Mouse (Mus musculus) gonadal fat pad, adult 2 months (tissue): ENCODE data around the gene Vsir. TPM values are rescaled to one million over a fixed set of nuclear protein-coding genes. Genes with fewer than 3 reads are reported as not detected.

ENCODE experiments used
- DNase-seq: peaks from one replicate; pipeline ENCODE4 v3.0.0-alpha.2; 2012; ENCODE audit warnings: low read depth
- polyA plus RNA-seq: library from polyadenylated mRNA; depleted of rRNA; stranded (reverse); fragments of >200 nt; gene quantifications from 2 replicates; pipeline ENCODE4 v1.2.3, GENCODE M21; 2012

The Vsir gene
- polyA plus RNA-seq, 1 experiment, result 89.7 TPM

DNA sequence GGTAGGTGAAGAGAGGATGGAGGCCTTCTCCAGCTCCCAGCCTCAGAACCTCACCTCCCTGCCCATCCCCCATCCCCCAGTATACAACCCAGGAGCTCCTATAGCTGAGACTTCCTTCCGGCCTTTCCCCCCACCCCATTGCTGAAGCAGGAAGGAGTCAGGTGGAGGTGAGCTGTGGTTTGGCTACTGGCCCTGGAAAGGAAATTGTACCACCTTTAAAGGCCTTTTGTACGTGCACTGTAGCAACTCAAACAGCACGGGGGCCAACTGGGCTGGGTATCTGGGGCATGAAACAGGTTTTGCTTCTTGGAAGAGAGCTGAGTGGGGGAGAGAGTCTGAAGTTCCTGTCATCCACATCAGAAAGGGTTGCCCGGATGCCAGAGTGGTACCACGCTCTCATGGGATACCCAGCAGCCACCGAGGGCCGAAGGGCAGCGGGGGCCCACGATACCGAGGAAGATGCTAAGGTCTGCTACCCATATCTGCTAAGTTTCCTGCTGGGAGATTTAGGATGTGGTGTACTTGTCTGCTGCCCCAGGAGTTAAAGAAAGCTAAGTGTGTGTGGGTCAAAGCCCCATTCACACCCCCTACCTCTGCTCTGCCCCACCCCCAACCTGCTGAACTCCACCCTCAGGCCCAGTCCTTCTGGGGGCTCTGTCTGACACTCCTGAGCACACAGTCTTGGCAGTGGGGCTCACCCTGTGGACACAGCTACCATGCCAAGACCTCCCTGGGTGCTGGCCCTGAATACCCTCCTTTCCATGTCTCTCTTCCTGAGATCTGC, 34.7 kb downstream of the Vsir start:
- DNase-seq, result no peak

DNA sequence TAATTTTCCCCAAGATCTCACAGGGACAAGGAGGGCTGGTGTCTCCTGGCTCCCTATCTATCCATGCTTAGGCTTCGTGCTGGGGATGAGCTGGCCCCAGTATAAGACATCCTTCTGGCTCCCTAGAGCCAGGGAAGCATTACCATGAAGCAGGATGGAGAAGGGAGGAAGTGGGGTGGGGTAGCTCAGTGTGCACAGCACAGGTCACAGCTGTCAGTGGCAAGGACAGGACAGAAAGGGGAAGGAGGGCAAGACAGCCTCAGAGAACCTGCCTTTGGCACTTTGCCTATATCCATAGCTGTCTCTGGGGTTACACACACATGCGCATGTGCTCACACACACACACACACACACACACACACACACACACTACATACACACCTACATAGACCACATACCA, 41.7 kb downstream of the Vsir start:
- no peak for DNase-seq

DNA sequence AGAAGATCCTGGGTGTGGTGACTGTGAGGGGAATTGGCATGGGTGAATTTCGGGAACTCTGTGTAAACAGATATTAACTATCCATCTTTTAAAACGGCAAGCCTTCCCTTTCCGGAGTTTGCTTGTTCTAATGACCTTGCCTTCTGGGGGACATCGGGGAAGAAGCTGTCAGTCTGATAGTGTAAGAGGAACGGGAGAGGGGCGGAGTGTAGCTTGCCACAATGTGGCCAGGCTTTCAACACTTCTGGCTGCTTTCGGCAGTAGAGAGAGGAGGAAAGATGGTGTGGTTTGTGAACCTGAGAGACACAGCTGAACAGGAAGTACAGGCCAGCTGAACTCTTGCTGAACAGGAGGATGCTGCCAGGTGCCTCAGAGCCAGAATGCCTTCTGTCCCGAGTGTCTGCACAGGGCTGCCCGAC, 42.8 kb downstream of the Vsir start:
- no peak for DNase-seq

DNA sequence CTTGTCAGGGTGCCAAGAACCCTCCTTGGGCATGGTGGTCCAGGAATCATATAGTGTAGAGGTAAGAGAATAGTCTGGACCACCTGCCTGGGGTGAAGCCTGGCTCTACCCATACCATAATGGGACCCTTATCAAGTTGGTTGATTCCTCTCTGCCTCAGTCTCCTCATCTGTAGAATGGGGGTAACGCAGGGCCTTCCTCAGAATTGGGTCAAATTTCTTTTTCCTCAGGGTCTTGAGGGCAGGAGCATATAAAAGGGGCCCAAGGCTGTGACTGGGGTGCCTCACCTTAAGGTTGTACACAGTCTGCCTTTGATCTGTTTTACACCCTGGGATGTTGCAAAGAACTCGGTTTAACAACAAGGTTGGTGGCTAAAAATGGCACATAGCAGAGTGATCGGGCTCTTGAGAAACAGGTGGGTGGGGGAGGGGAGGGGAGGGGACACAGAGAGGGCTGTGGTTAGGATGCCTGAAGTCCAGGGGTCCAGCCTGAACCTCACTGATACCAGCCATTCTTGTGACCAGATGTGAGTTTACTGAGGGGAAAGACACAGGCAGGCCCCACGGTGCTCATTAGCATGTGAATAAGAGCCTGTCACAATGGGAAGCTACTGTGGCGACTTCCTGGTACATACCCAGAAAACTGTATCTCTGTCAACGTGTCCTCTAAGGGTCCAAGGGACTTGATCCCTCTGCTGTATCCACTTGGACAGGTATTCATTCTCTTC, 43.7 kb downstream of the Vsir start:
- DNase-seq, result no peak

DNA sequence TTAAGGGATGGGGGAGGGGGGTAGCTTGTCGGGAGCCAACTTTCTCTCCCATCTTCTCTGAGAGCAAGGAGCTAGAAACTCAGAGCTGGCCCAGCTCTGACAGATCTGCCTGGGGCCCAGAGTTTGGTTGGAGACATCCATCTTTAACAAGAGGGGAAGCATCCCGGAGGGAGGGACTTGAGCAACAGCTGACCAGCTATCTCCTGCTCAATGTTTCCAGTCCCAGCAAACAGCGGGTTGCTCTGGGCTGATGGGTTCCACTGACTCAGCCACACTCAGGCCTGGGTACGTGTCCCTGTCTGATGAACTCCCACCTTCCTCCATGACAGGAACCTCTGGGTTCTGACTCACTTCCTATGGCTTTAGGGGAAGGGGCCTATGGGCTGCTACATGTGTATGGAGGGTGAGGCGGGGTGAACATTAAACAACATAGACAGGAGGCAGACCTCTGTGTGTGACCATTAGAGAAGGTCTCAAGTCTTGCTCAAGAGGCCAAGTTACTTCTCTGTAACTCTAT, 44.3 kb downstream of the Vsir start:
- no peak for DNase-seq

DNA sequence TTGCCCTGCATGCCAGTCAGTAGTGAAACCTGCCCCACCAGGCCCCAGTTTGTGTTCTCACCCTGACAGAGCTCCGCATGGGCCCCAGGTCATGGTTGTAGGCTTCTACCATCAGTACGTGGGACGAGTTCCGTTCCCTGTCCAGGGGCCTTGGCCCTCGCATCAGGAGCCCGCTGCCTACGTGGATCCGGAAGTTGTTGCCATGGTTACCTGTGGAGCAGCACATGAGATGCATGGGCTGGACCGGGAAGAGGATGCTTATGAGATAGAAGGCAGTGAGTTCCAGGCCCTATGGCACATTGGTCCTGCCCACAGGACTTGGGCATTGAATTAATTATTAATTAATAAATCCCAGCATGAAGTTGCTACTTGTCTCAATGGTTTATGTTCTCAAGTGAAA, 45.0 kb downstream of the Vsir start:
- DNase-seq, result no peak

DNA sequence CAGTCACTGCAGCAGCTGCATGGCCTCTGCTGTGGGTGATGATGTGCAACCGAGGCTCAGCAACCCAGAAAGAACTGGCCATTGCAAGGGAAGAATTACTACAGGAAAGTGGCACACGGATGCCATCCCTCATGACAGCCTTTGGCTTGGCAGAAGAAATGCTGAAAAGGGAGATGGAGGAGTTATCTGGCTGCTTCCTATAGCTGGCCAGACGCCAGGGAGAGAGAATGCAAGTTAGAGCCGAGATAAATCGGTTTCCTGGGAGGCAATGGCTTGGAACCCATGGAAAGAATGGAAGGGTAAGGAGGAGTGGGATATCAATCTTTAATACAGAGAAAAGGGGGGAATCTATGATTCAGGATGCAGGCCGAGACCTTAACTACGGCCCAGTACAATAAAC, 48.3 kb downstream of the Vsir start:
- no peak for DNase-seq

DNA sequence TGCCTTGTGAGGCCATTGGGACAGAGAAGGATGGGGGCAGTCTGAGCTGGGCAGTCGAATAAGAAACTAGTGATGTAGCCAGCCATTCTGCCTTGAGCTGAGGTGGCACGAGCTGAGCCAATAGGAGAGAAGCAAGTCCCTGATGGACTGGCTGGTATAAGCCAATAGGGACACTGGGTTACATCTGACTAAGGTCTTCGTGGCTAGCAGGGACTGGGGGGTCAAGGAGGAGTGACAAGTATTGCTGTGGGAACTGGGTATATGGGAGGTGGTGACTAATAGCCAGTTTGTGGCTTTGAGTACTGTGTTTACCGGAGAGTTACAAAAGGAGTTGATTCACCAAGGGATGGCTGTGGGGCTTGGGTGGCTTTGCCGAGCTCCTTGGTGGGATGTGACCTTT, 49.0 kb downstream of the Vsir start:
- DNase-seq, result no peak

DNA sequence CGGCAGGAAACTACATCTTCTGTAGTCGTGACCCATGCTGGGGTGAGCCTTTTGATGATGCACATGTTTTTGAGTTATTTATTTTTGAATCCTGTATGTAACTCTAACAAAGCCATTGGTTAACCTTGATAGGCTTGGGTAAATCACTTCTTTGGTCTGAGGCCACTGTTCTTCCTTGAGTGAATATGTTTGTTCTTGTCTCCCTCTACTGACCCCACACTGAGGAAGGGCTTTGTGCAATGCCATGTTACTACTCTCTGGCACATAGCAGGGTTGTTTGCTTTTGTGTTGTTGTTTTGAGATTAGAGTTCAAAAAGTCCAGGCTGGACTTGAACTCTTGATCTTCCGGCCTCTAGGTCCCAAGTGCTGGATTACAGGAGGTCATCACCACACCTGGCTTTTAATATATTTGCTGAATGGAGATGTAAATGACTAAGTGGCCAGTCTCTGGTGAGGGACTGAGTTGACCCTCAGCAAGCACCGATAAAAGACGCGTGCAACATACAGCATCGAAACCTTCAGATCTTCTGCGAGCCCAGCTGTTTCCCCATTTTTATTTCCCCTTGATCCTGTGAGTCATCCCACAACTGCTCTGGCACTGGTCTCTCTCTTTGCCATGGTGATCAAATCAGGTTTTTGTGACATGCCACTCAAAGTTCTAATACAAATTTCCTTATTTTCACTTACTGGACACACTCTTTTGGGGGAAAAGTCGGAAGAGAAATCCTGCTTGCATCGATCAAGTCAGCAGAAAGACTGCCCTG, 51.6 kb downstream of the Vsir start:
- no peak for DNase-seq

DNA sequence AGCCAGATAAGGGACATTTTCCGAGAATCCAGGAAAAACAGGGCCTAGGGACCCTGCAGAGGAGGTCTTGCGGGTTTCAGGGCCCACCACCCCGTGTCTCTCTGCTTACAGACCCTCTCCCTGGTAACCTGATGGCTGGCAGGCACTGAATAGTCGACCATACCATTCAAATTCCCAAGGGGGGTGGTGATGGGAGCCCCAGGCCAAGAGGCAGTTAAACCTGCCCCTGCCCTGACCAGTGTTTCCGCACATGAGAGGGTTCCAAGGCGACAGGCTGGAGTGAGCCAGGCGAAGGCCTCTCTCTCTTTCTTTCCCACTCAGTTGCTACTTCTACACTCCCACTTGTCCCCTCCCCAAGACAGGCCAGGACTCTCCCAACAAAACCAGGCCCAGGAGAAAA, 52.8 kb downstream of the Vsir start, which contains the start of gene Gm17455:
Gm17455 (plus strand) TSS at position 278 of the 400 bp plus-strand sequence.
- DNase-seq, result no peak

DNA sequence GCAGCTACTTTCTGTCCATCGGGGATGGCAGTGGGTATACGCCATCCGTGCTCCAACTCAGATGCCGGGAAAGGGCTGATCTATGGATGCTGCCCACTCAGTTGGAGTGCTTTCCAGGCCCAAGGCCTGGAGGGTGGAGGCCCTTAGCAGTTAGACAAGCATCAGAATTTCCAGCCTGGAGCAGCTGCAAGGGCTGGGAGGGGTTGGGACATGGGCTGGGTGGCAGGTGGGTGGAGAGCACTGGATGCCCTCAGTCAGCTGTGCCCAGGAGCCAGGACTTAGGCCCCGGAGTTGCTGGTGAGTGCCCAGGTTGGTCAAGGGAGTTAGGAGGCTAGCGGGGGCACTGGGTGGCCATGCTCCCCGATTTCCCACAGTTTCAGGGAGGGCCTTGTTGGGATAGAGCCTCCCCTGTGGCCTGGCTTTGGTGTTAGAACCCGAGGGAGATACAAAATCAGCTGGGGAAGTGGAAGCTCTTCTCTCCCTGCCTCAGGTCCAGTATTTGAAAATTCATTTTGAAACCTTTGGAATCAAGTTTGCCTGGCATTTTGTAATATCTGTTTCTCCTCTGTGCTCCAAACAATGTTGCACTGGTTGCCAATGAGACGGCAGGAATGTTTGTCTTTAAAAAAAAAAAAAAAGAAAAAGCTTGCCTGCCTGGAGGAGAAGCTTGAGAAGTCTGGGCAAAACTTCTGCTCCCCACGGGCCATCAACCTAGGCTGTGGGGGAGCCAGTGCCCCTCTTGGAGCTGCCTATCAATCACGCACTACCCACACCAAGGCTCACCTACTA, 54.0 kb downstream of the Vsir start:
- no peak for DNase-seq

DNA sequence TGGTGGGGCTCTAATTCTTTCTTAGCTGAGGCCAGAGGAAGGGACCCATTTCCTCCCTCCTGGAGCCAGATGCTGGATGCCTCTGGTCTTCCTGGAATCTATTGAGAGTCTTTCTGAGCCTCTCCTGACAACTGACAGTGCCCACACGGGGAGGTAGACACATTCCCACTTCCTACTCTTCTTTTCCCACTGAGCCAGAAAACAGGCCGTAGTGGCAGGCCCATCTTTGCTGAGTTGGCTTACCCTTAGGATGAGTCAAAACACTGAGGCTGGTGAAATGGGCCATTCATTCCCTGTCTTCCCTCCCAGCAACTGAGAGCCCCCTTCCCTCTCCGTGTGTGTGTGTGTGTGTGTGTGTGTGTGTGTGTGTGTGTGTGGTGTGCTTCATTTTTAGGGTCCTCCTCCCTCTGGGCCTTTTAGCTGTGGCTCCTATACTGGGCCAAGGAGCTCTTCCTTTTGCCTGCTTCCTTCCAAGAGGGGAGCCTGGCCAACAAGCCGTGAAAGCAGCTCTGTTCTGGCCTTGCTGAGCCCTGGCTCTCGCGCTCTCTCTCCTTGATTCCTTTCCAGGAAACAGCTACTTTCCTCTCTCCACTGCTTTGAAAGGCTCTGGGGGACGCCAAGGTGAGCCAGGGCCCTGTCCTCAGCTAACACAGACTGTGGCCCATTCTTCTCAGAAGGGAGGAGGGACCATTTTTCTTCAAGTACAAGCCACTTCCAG, 59.0 kb downstream of the Vsir start:
- no peak for DNase-seq

DNA sequence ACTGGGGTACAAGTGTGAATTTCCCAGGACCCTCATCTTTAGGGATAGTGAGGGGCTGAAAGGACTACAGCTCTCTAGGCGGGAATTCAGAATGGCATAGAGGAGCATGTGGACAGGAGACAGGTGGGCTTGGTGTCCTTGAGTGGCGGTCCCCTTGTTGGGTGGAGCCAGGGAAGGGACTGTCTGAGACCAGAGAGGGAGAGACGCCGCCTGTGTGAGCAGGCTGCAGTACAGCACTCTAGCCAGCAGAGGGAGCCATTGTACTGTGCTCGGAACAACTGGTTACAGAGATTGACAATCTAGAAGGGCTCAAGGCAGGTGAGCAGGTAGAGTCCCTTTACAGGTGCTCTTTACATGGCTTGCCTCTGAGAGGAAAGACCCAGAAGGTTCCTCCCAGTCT, 61.2 kb downstream of the Vsir start:
- no peak for DNase-seq

DNA sequence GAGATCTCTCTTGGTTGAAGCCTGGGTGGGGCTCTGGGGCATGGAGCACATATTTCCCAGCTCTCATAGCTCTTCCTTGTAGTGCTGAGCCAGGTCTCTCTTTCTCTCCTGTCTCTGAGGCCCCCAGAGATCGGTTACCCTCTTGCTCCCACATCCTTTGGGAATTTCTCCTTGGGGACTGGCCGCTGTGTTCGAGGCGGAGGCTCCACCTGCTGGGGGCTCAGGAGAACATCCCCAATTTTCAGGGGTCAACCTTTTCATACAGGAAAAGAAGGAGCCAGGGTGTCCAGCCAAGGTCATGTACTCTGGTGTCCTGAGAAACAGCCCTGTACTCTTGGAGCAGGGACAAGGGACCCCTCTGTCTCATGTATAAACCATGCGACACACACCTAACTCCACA, 65.1 kb downstream of the Vsir start:
- DNase-seq, result no peak

DNA sequence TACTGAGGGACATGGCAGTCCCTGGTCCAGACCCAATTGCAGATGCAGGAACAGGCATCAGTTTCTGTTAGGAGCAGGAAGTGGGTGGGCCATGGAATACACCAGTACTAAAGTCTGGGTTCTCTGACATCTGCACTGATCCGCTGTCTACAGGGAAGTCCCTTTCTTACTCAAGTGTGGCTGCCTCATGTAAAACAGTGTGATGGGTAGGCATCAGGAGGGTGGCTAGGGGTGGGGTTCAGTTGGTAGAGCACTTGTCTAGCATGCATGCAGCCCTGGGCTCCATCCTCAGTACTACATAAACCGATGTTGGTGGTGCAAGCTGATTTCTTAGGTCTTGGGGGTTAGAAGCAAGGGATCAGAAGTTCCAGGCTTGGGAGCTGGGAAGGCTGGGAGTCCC, 67.1 kb downstream of the Vsir start:
- no peak for DNase-seq

DNA sequence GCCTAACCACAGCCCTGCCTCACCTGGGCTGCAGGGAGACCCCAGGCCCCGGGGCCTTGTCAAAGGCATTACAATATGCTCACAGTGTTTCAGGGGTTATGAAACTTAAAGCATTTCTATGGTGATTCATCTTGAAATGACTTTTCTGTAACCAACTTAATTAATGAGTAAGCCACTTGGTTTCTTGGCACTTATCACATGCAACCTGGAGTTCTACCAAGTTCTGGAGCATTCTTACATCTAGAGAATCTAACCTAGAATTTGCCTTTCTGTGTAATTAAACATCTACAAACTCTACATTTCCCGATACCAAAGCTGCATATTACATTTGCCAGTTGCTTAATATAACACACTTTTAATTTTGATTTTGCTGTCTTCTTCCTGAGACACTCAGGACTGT, 70.4 kb downstream of the Vsir start:
- no peak for DNase-seq

DNA sequence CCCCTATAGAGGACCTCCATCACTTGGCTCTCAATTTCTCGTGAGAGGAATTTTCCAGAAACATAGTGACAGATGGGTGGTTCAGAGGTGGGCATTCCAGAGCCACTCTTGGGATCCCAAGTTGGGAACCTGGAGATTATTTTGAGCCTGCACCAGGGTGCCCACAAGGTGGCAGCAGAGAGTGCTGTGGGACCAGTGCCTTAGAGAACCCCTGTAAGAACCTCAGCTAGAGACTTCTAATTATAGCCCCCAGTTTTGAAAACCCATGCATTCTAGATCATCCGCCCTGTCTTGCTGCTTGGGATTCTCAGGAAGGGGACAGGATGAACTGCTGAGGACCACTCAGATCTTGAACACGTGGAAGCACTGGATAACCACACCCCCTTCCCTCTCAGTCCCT, 71.5 kb downstream of the Vsir start:
- no peak for DNase-seq

DNA sequence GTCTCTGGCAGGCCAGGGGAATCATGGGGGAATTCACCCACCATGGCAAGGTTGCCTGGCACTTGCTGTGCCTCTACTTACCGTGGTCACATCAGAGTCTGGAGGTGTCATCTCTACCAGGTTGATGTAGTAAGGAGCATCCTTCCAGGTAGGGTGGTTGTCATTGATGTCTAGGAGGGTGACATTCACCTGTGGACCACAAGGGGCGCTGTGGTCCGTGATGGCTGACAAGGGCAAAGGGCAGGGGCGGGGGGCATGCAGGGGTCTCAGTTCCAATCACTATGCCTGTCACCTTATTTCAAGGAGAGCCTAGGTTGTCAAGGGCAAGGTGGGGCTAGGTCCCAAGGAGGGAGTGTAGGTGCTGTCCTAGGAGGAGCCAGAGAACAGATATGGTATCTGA, 73.0 kb downstream of the Vsir start:
- DNase-seq, result no peak
